Mouse (Mus musculus): Measurements from ENCODE around the gene Alx3. TPM values are rescaled to one million over a fixed set of nuclear protein-coding genes. Genes with fewer than 3 reads are reported as not detected.
"Not testable (repeated sequence)": the region's sequence is repeated elsewhere in the genome, so short reads cannot be mapped to it uniquely, and the experiment has no call there.

The Alx3 gene
- polyA plus RNA-seq, 1 experiment, result not detected

DNA sequence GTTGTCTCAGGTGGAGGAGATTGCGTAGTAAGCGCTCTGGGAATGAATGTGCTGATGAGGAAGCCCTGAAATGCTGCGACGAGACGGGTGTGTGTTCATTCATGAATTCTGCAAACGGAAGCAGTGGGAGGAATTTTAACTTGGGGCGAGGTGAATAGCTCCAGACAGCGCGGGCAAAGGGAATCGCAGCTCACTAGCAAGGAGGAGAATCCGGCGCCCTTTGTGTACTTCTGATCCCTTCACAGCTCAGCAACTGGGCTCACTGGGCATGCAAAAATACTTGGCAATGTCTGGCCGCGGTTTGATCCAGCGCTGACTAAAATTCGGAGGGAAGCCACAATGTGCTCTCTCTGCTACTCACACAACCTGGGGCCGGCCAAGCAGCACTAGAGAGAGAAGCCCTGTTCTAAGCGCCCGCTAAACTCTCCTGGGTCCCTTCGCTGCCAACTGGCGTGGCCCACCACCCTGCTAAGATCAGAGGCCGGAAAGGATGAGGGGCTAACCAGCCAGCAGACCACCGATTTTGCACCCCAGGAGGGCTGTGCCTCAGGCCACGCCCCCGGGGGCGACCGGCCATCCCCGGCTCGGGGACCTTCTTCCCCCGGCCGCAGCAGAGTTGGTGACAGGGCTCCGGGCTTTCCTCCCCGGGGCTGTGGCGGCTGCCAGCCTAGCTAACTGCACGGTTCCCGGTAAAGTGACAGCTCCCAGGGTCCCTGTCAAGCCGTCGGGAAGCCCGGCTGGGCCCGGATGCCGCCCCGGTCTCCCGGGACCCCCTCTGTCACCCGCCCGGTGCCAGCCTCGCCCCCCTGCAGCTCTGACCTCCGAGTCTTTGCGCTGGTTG, 36.1 kb downstream of the Alx3 start, which contains the start of gene Gm10961:
Gene Gm10961, plus strand, starts transcription at position 641 of the 841 bp plus-strand sequence.
- TF ChIP-seq CTCF (IDR thresholded peaks at IDR 0.05; ENCODE audit: low read depth, low read length) (no peak), POLR2A (IDR thresholded peaks at IDR 0.05; ENCODE audit: borderline replicate concordance, low read depth, low read length) (no peak)
- peak within 1 kb of the TSS; percentile 89 for H3K4me3 ChIP-seq (ENCODE audit: insufficient read depth, low read length)
- H3K4me1 ChIP-seq (ENCODE audit: control insufficient read depth, insufficient read depth, low read length), result peaks cover 7% of the 10 kb centered on the region
- H3K27ac ChIP-seq (ENCODE audit: insufficient read depth, low read depth, low read length), result peak within 1 kb of the TSS; percentile 49

DNA sequence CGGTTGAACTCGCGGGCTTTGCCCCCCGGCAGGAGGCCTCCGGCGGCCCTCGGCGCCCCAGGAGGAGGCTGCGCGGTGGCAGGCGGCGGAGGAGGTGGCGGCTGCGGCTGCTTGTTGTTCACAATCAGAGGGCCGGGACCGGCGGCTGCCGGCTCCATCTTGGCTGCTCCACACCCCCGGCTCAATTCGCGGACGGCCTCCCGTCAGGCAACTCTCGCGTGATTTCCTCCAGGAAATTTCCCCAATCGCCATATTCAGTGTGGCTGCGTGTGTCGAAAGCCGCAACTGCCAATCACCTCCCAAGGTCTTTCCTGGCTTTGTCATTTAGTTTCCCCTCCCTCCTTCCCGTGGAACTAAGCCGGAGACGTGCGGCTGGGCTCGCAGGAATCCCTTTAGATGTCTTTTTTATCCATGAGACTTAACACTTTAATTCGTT, 36.7 kb downstream of the Alx3 start, which contains the start of gene Strip1:
Gene Strip1, minus strand, starts transcription at position 172 of the 436 bp plus-strand sequence.
- Histone ChIP-seq H3K27ac (ENCODE audit: insufficient read depth, low read depth, low read length) (peak within 1 kb of the TSS; percentile 49), H3K4me3 (ENCODE audit: insufficient read depth, low read length) (peak within 1 kb of the TSS; percentile 89), H3K4me1 (ENCODE audit: control insufficient read depth, insufficient read depth, low read length) (peaks cover 7% of the 10 kb centered on the region)
- peak; percentile 14; the same call in 1 of the 2 replicates for TF ChIP-seq POLR2A (IDR thresholded peaks at IDR 0.05; ENCODE audit: borderline replicate concordance, low read depth, low read length)
- TF ChIP-seq CTCF (IDR thresholded peaks at IDR 0.05; ENCODE audit: low read depth, low read length), result no peak

DNA sequence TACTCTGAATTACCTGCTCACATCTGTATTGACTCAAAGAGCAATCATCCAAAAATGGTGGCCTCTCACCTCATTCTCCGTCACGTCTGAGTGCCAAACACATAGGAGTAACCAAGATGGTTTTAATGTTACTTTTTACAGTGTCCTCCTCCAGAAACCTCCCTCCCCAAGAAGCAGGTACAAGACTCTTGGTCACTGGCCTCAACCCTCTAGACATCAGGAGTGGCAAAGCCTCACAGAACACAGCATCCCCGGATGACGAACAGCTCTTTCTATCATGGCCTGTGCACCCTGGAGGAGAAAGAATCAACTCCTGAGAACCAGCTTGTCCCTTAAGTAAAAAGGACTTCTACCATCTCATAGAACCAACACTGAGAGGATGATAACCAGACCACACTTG, 38.0 kb downstream of the Alx3 start:
- no peak for TF ChIP-seq CTCF (IDR thresholded peaks at IDR 0.05; ENCODE audit: low read depth, low read length)
- TF ChIP-seq POLR2A (IDR thresholded peaks at IDR 0.05; ENCODE audit: borderline replicate concordance, low read depth, low read length), result no peak
- H3K27ac ChIP-seq (ENCODE audit: insufficient read depth, low read depth, low read length), result no peak overlapping the region
- no peak overlapping the region for H3K4me3 ChIP-seq (ENCODE audit: insufficient read depth, low read length)
- H3K4me1 ChIP-seq (ENCODE audit: control insufficient read depth, insufficient read depth, low read length), result peaks cover 9% of the 10 kb centered on the region

DNA sequence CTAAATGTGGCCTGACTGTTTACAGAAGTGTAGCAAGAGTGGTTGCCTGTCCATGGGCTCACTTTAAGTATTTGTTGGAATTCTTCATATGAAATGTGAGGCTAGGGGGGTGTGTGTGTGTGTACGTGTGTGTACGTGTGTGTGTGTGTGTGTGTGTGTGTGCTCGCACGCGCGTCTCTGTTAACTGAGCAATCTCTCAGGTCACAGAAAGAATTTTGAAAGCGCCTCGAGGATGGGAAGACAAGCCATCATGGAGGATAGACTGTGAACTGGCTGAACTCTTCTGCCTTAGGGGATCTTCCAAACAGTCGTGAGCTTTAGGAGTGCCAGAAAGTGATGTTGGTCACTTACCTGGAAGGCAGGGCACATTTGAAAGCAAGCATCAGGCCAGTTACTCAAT, 39.1 kb downstream of the Alx3 start:
- Histone ChIP-seq H3K4me1 (ENCODE audit: control insufficient read depth, insufficient read depth, low read length) (peaks cover 10% of the 10 kb centered on the region), H3K27ac (ENCODE audit: insufficient read depth, low read depth, low read length) (no peak overlapping the region), H3K4me3 (ENCODE audit: insufficient read depth, low read length) (no peak overlapping the region)
- TF ChIP-seq POLR2A (IDR thresholded peaks at IDR 0.05; ENCODE audit: borderline replicate concordance, low read depth, low read length), result no peak

DNA sequence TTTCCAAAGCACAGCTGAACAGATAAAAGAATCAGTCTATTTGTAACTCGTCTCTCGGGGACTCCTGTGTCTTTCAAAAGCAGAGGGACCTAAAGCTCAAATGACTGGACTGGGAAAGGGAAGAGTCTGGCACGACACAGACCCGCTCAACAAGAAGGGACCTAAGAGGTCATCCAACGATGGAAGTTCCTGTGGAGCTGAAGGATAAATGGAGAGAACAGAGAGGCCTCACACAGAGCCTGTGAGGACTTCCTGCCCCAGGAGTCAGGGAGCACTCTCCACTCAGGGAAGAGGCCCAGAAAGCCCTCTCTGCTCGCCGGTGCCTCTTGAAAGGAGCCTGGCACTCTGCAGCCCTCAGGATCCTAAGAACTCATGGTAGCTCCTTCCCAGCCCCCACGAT, 41.0 kb downstream of the Alx3 start:
- no peak overlapping the region for H3K4me3 ChIP-seq (ENCODE audit: insufficient read depth, low read length)
- TF ChIP-seq CTCF (IDR thresholded peaks at IDR 0.05; ENCODE audit: low read depth, low read length) (no peak), POLR2A (IDR thresholded peaks at IDR 0.05; ENCODE audit: borderline replicate concordance, low read depth, low read length) (no peak)
- H3K4me1 ChIP-seq (ENCODE audit: control insufficient read depth, insufficient read depth, low read length), result peaks cover 7% of the 10 kb centered on the region; the same call in 1 of the 2 replicates
- H3K27ac ChIP-seq (ENCODE audit: insufficient read depth, low read depth, low read length), result no peak overlapping the region

DNA sequence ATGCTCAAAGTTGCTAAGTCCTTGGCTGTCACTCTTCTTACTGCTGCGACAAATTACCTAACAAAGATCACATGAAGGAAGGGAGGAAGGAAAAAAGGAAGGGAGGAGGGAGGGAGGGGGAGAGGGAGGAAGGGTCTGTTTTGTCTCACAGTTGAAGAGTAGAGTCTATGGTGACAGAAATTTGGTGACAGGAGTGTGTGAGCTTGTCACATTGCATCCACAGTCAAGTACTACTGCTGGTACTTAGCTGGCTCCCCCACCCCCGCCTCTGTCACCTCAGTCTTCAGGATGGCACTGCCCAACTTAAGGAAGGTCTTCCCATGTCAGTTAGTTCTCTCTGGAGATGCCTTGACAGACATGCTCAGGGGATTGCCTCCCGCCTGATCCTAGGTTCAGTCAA, 41.4 kb downstream of the Alx3 start:
- H3K4me3 ChIP-seq (ENCODE audit: insufficient read depth, low read length), result no peak overlapping the region
- H3K27ac ChIP-seq (ENCODE audit: insufficient read depth, low read depth, low read length), result no peak overlapping the region
- H3K4me1 ChIP-seq (ENCODE audit: control insufficient read depth, insufficient read depth, low read length), result peaks cover 7% of the 10 kb centered on the region; the same call in 1 of the 2 replicates
- no peak for TF ChIP-seq POLR2A (IDR thresholded peaks at IDR 0.05; ENCODE audit: borderline replicate concordance, low read depth, low read length)
- TF ChIP-seq CTCF (IDR thresholded peaks at IDR 0.05; ENCODE audit: low read depth, low read length), result no peak

DNA sequence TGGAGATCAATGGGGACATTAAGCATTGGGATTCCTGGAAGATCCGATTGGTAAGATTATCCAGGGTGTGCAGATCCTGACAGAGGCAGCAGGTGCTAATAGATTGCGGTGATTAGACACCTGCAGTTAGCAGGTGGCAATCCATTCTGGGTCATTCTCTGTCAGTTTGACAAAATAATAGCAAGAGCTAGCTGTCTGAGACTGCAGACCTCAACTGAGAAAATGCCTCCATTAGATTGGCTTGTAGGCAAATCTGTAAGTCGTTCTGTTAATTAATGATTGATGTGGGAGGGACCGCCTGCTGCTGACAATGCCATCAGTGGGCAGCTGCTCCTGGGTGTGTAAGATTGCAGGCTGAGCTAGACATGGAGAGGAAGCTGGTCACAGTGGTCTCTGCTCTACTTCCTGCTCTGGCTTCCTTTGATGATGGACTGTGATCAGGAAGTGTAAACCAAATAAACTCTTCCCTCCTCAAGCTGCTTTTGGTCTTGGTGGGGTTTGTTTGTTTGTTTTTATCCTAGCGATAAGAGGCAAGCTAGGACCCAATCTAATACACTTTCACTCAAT, 42.9 kb downstream of the Alx3 start:
- Histone ChIP-seq H3K4me1 (ENCODE audit: control insufficient read depth, insufficient read depth, low read length) (0 out of 2 replicates have a peak, but pooled peaks cover 3% of the 10 kb centered on the region), H3K4me3 (ENCODE audit: insufficient read depth, low read length) (no peak overlapping the region), H3K27ac (ENCODE audit: insufficient read depth, low read depth, low read length) (no peak overlapping the region)
- no peak for TF ChIP-seq POLR2A (IDR thresholded peaks at IDR 0.05; ENCODE audit: borderline replicate concordance, low read depth, low read length)
- no peak for TF ChIP-seq CTCF (IDR thresholded peaks at IDR 0.05; ENCODE audit: low read depth, low read length)

DNA sequence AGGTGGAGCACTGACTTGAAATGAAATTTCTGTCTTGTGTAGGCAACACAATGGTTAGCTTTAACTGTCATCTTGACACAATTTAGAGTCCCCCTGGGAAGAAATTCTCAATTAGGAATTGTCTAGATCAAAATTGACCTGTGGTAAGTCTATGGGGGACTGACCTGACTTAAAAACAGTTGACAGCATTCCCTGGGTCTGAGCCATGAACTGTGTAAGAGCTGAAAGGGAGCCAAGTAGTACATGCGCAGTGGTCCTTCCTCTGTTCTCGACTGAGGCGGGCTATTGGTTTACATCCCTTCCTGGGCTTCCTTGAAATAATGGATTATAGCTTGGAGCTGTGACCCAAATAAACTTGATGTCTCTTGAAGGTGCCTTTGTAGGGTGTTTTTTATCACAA, 52.1 kb downstream of the Alx3 start:
- H3K4me3 ChIP-seq (ENCODE audit: insufficient read depth, low read length), result no peak overlapping the region
- no peak for TF ChIP-seq CTCF (IDR thresholded peaks at IDR 0.05; ENCODE audit: low read depth, low read length)
- TF ChIP-seq POLR2A (IDR thresholded peaks at IDR 0.05; ENCODE audit: borderline replicate concordance, low read depth, low read length), result no peak
- no peak overlapping the region for H3K27ac ChIP-seq (ENCODE audit: insufficient read depth, low read depth, low read length)
- no peaks in the 10 kb centered on the region for H3K4me1 ChIP-seq (ENCODE audit: control insufficient read depth, insufficient read depth, low read length)

DNA sequence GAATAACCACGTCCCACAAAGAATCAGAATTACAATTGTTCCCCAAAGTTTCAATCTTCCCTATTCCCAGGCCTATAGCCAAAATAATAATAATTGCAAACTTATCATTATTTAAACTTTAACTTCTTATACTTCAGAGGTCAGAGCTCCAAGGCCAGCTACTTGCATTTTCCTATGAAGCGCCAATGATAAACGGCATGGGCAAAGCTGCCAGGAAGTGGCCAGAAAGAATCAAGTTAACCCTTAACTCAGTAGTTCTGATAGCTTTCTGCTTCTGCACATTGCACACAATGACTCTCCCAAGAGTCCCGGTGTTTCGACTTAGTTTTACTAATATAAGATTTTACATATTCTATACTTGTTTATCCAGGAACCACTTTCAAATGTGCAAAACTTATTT, 55.4 kb downstream of the Alx3 start:
- not testable (repeated sequence) for H3K4me1 ChIP-seq (ENCODE audit: control insufficient read depth, insufficient read depth, low read length); H3K27ac ChIP-seq (ENCODE audit: insufficient read depth, low read depth, low read length)

DNA sequence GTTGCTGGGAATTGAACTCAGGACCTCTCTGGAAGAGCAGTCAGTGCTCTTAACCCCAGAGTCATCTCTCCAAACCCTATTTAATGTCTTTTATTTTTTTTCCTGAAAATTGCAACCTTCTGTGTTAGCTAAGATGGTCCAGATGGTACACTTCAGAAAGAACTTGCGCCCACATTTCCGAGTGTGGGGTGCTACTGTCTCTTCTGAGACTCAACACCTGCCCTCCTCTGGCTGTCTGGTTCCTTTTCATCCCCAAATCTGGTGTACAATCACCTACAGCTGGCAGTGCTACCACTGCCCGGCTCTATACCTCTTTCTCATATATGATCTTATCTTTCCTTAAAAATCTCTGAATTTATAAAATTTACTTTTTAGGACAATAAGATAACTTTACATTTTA, 58.1 kb downstream of the Alx3 start:
- TF ChIP-seq POLR2A (IDR thresholded peaks at IDR 0.05; ENCODE audit: borderline replicate concordance, low read depth, low read length), result no peak
- no peak for TF ChIP-seq CTCF (IDR thresholded peaks at IDR 0.05; ENCODE audit: low read depth, low read length)
- no peak overlapping the region for H3K4me3 ChIP-seq (ENCODE audit: insufficient read depth, low read length)

More for the DNA sequence above, 55.4 kb downstream of the Alx3 start:
- H3K4me3 ChIP-seq (ENCODE audit: insufficient read depth, low read length), result not testable (repeated sequence)

More for the DNA sequence above, 58.1 kb downstream of the Alx3 start:
- Histone ChIP-seq H3K27ac (ENCODE audit: insufficient read depth, low read depth, low read length) (no peak overlapping the region), H3K4me1 (ENCODE audit: control insufficient read depth, insufficient read depth, low read length) (peaks cover 11% of the 10 kb centered on the region)
